Mouse (Mus musculus): ENCODE results near the gene Pcdh7. TPM values are rescaled to one million over a fixed set of nuclear protein-coding genes. Genes with fewer than 3 reads are reported as not detected.

The Pcdh7 gene
- polyA plus RNA-seq, 1 experiment: 24.7 TPM

GRCm38 (mm10) chr5:58175532-58175931, 457.8 kb downstream of the Pcdh7 start:
- no peak overlapping the region for H3ac ChIP-seq (ENCODE audit: control insufficient read depth, insufficient read length, low read depth)
- H3K79me3 ChIP-seq (ENCODE audit: low read depth): no peaks in the 10 kb centered on the region
- TF ChIP-seq FOSL1 (IDR thresholded peaks at IDR 0.05; ENCODE audit: insufficient read depth, low read length, poor library complexity, severe bottlenecking) (no peak), MYOD1 (IDR thresholded peaks at IDR 0.05; ENCODE audit: control insufficient read depth, insufficient read length, low read depth) (no peak), USF1 (IDR thresholded peaks at IDR 0.05; ENCODE audit: low read depth) (no peak), CEBPB (IDR thresholded peaks at IDR 0.05; ENCODE audit: low read depth) (no peak), CTCF (IDR thresholded peaks at IDR 0.05; ENCODE audit: control insufficient read depth, insufficient read depth, insufficient read length) (no peak), MYOG (IDR thresholded peaks at IDR 0.05; ENCODE audit: control insufficient read depth, extremely low read depth, insufficient read length) (no peak), MAX (IDR thresholded peaks at IDR 0.05) (no peak)
- H3K4me3 ChIP-seq (ENCODE audit: insufficient read depth, poor library complexity, severe bottlenecking): no peak overlapping the region
- H3K36me3 ChIP-seq (ENCODE audit: control insufficient read depth, insufficient read depth): no peaks in the 10 kb centered on the region
- H3K27me3 ChIP-seq (ENCODE audit: control insufficient read depth, insufficient read depth, insufficient read length): no peaks in the 10 kb centered on the region
- H3K79me2 ChIP-seq (ENCODE audit: control insufficient read depth, insufficient read depth): no peaks in the 10 kb centered on the region

Measured in C2C12 (cell line).